Mouse (Mus musculus) megakaryocyte, embryonic 14.5 days (primary cell): ENCODE data around the gene Plet1.

Source experiments
- FLI1 ChIP-seq: IDR thresholded peaks from 2 replicates; pipeline ENCODE4 v1.6.1; 2012; ENCODE audit warnings: low read length, inconsistent platforms, mixed read lengths
- GATA1 ChIP-seq: IDR thresholded peaks from 3 replicates; pipeline ENCODE4 v1.6.1; 2012; ENCODE audit warnings: mixed read lengths, low read length, inconsistent platforms, borderline replicate concordance

- TF ChIP-seq GATA1 (no peak), FLI1 (no peak)
These were observed 14.8 kb upstream of the Plet1 start for GRCm38 (mm10) chr9:50479476-50479875.
